Mouse (Mus musculus): ENCODE data around the gene Pard3. TPM values are rescaled to one million over a fixed set of nuclear protein-coding genes. Genes with fewer than 3 reads are reported as not detected.

The Pard3 gene
- polyA plus RNA-seq, 1 experiment from 2014 or later, result 12.7 TPM

DNA sequence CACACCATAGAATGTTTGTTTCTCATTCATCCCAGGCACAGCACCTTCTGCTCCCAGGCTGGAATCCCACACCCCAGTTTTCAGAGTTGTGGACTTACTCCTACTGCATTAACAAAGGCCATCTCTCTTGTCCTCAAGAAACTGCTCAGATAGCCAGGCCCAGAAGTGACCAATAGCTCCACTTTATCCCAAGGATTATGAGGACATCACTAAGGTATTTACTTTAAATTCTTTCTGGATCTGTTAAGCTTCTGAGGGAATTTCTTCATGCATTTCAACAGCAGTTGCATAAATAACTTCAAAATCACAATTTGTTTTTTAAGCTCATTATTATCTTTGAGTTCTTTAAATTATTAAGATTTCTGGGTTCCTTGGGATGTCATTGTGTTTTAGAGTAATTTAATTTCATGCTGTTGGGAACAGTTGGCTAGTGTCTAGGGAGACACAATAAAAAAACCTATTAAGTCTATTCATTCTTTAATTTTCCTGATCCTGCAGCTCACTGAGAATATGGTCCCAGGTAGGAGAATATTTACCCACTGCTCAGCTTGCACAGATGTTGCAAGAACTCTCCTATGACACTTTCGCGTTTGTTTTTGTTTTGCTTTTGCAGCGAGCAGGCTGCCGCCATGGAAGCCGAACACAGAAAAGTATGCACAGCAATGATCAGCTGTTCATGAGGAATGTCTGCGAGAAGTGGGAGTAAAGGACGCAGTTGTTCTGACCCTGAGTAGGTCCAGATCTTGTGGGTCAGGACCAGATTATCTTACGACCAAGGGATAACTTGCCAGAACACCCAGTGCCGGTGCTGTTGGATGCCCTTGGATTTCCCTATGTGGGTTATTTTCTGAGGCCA is 574.8 kb downstream of the Pard3 start:
- ATAC-seq (replicated peaks; ENCODE audit: extremely low read depth, insufficient read depth, low FRiP score), result no peak
- 84% methylated on average over 9 of the region's 9 CpGs for WGBS
- Histone ChIP-seq H3K4me3 (ENCODE audit: low read length) (no peak overlapping the region), H3K9me3 (replicated peaks; ENCODE audit: control insufficient read depth, low read length) (no peaks in the 10 kb centered on the region), H3K9ac (ENCODE audit: low read length) (no peak overlapping the region), H3K27me3 (ENCODE audit: control insufficient read depth, insufficient read depth, low read length) (no peaks in the 10 kb centered on the region), H3K36me3 (ENCODE audit: control insufficient read depth, insufficient read depth) (no peaks in the 10 kb centered on the region), H3K4me1 (ENCODE audit: control insufficient read depth, insufficient read depth, low read length) (no peaks in the 10 kb centered on the region), H3K27ac (ENCODE audit: low read length) (no peak overlapping the region), H3K4me2 (ENCODE audit: low read depth, low read length) (no peak overlapping the region)

DNA sequence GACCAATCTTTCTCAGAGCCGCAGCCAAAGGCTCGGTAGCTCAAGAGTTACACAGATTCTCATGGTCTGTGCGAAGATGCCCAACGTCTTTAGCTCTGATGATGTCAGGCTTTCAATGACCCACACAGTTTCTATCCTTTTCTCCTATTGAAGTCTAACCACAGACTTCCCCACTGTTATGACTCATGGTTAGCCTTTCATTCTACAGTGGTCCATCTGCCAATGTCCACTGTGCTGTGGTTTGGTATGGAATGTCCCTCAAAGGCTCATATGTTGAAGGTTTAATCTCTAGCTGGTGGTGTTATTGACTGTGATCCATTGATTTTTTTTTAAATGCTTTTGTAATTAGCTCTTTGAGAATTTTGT is 575.4 kb downstream of the Pard3 start:
- Histone ChIP-seq H3K36me3 (ENCODE audit: control insufficient read depth, insufficient read depth) (no peaks in the 10 kb centered on the region), H3K4me1 (ENCODE audit: control insufficient read depth, insufficient read depth, low read length) (no peaks in the 10 kb centered on the region), H3K27me3 (ENCODE audit: control insufficient read depth, insufficient read depth, low read length) (no peaks in the 10 kb centered on the region), H3K9ac (ENCODE audit: low read length) (no peak overlapping the region), H3K4me3 (ENCODE audit: low read length) (no peak overlapping the region), H3K27ac (ENCODE audit: low read length) (no peak overlapping the region), H3K4me2 (ENCODE audit: low read depth, low read length) (no peak overlapping the region), H3K9me3 (replicated peaks; ENCODE audit: control insufficient read depth, low read length) (no peaks in the 10 kb centered on the region)
- ATAC-seq (replicated peaks; ENCODE audit: extremely low read depth, insufficient read depth, low FRiP score), result no peak
- 87% methylated on average over 4 of the region's 4 CpGs for WGBS

DNA sequence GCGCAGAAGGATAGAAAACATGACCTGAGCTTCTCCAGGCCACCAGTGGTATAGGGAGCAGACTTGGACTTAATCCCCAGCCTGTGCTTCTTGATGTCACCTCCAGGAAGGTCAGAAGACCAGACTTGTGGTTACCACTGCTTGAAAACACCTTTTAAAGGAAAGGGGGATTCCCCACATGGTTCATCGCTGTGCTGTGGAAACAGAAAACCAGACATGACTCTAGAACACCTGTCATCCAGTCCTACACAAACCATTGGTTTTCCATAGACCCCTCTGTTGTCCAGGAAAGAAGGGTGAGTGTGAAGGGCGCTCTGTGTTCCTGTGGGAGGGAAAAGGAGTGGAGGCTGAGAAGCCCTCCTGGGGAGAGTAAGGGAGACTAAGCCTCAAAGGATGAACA is 591.9 kb downstream of the Pard3 start:
- WGBS, result 86% methylated on average over 3 of the region's 3 CpGs
- no peak overlapping the region for H3K4me3 ChIP-seq (ENCODE audit: low read length)

More for the DNA sequence above, 591.9 kb downstream of the Pard3 start:
- H3K4me1 ChIP-seq (ENCODE audit: control insufficient read depth, insufficient read depth, low read length), result no peaks in the 10 kb centered on the region
- no peak overlapping the region for H3K27ac ChIP-seq (ENCODE audit: low read length)
- H3K9me3 ChIP-seq (replicated peaks; ENCODE audit: control insufficient read depth, low read length), result no peaks in the 10 kb centered on the region
- no peaks in the 10 kb centered on the region for H3K36me3 ChIP-seq (ENCODE audit: control insufficient read depth, insufficient read depth)
- no peaks in the 10 kb centered on the region for H3K27me3 ChIP-seq (ENCODE audit: control insufficient read depth, insufficient read depth, low read length)
- H3K9ac ChIP-seq (ENCODE audit: low read length), result no peak overlapping the region
- no peak for ATAC-seq (replicated peaks; ENCODE audit: extremely low read depth, insufficient read depth, low FRiP score)
- H3K4me2 ChIP-seq (ENCODE audit: low read depth, low read length), result no peak overlapping the region

Other genes starting within 250 kb of the Pard3 start
- 196 and 200 TPM in 2 replicates for gene Tomm20, start 118.0 kb upstream of the Pard3 start, polyA plus RNA-seq (2015; fragmentation: Nextera tagmentation; extraction: Ambion mirVana)
- 9.4 and 11.5 TPM in 2 replicates for gene Rbm34, start 92.8 kb upstream of the Pard3 start, polyA plus RNA-seq (2015; fragmentation: Nextera tagmentation; extraction: Ambion mirVana)